Mouse (Mus musculus): ENCODE measurements around the gene Zfp697. TPM values are rescaled to one million over a fixed set of nuclear protein-coding genes. Genes with fewer than 3 reads are reported as not detected.
A peak's percentile ranks its signal among the peaks of the same experiment; 100 is the strongest.

The Zfp697 gene
- total and polyA plus RNA-seq, 2 experiments from 2014 or later: 18.1 to 39.5 TPM

DNA sequence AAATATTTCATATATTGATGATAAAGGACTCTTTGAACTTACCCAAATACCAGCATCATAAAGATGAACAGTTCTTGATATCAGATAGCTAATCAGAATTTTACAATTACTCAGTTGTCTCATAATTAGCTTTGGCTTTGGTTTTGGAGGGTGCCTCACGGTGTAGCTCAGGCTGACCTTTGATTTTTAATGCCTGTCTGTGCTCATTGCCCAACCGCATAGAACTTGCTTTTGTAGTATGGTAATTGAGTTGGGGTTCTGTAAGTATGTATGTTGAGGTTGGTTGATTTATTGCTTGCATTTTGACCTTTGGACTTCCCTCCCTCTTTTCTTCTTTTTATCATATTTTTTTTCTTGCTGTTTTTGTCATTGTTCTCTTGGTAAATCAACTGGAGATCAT is 31.5 kb downstream of the Zfp697 start:
- H3K27me3 ChIP-seq (ENCODE audit: insufficient read depth, low read length): no peaks in the 10 kb centered on the region
- H3K9me3 ChIP-seq (ENCODE audit: low read length): no peaks in the 10 kb centered on the region
- DNase-seq (ENCODE audit: low spot score) (no peak), ATAC-seq (ENCODE audit: low FRiP score) (no peak)
- no peak overlapping the region for H3K4me2 ChIP-seq (ENCODE audit: low read depth, low read length, poor library complexity, severe bottlenecking)
- TF ChIP-seq CTCF (IDR thresholded peaks at IDR 0.05): no peak
- 85% methylated on average over 2 of the region's 2 CpGs for WGBS
- H3K4me3 ChIP-seq (ENCODE audit: low read depth, low read length): no peak overlapping the region
- H3K36me3 ChIP-seq (ENCODE audit: insufficient read depth, low read length): no peaks in the 10 kb centered on the region
- no peak overlapping the region for H3K27ac ChIP-seq (ENCODE audit: low read depth, low read length)
- H3K9ac ChIP-seq (replicated peaks; ENCODE audit: low read length, poor library complexity, severe bottlenecking): no peak overlapping the region
- no peaks in the 10 kb centered on the region for H3K4me1 ChIP-seq (ENCODE audit: insufficient read depth, low read length)

DNA sequence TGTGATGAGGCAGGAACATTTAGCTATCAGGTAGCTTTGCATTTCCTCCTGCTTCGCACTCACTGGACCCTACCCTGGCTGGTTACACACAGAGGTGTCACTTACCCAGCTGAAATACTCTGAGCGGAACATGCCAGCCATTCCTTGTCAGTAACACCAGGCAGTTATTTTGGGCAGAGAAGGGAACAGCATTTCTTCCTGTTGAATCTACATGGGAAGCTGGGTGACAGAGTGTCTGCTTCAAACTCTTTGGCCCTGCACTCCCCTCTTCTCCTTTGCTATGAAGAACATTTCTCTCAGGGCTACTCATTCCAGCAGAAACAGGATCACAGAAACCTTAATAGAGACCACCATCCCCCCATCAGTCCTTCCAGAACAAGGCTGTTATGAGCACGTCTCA is 32.0 kb downstream of the Zfp697 start:
- Histone ChIP-seq H3K4me2 (ENCODE audit: low read depth, low read length, poor library complexity, severe bottlenecking) (no peak overlapping the region), H3K4me3 (ENCODE audit: low read depth, low read length) (no peak overlapping the region), H3K9me3 (ENCODE audit: low read length) (no peaks in the 10 kb centered on the region), H3K9ac (replicated peaks; ENCODE audit: low read length, poor library complexity, severe bottlenecking) (no peak overlapping the region), H3K27me3 (ENCODE audit: insufficient read depth, low read length) (no peaks in the 10 kb centered on the region), H3K36me3 (ENCODE audit: insufficient read depth, low read length) (no peaks in the 10 kb centered on the region), H3K4me1 (ENCODE audit: insufficient read depth, low read length) (no peaks in the 10 kb centered on the region), H3K27ac (ENCODE audit: low read depth, low read length) (no peak overlapping the region)
- no peak for TF ChIP-seq CTCF (IDR thresholded peaks at IDR 0.05)
- ATAC-seq (ENCODE audit: low FRiP score): no peak
- WGBS: 84% methylated on average over 3 of the region's 3 CpGs
- no peak for DNase-seq (ENCODE audit: low spot score)

DNA sequence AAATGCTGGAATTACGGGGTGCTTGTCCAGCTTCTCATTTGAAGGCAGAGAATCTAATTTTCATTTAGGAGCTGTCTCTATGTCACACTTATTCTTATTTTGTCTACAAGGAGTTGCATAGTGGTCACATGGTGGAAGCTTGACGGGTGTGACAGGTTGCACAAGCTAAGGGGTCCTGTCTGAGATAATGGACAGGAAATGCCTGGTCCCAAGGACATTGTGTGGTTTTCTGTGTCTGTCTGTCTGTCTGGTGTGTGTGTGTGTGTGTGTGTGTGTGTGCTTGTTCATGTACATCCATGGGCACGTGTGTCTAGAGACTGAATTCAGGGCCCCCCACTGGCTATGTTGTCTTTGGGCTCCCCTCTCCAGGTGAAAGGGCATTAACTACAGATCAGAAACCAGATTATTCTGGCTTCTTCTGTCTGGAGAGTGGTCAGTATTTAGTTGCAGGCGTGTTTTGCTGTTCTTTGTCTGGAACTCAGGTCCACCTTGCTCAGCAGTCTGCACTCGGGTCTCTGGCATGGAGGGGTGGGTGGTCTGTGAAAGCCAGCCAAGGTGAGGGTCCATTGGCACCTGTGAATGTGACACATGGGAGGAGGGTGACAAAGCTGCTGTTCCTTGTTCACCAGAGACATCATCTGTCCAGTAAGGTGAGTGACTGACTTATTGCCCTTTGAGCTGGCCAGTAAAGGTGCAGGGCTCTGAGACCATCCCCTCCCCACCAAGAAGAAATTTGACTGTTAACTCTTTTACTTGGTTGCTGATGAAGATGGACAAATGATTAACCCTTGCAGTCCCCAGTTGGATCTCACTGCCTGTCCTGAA is 34.4 kb downstream of the Zfp697 start:
- WGBS: 79% methylated on average over 5 of the region's 5 CpGs
- Histone ChIP-seq H3K27me3 (ENCODE audit: insufficient read depth, low read length) (no peaks in the 10 kb centered on the region), H3K9me3 (ENCODE audit: low read length) (no peaks in the 10 kb centered on the region), H3K4me1 (ENCODE audit: insufficient read depth, low read length) (no peaks in the 10 kb centered on the region), H3K4me3 (ENCODE audit: low read depth, low read length) (no peak overlapping the region), H3K27ac (ENCODE audit: low read depth, low read length) (no peak overlapping the region), H3K4me2 (ENCODE audit: low read depth, low read length, poor library complexity, severe bottlenecking) (no peak overlapping the region), H3K36me3 (ENCODE audit: insufficient read depth, low read length) (no peaks in the 10 kb centered on the region), H3K9ac (replicated peaks; ENCODE audit: low read length, poor library complexity, severe bottlenecking) (no peak overlapping the region)
- no peak for TF ChIP-seq CTCF (IDR thresholded peaks at IDR 0.05)
- DNase-seq (ENCODE audit: low spot score) (no peak), ATAC-seq (ENCODE audit: low FRiP score) (no peak)

DNA sequence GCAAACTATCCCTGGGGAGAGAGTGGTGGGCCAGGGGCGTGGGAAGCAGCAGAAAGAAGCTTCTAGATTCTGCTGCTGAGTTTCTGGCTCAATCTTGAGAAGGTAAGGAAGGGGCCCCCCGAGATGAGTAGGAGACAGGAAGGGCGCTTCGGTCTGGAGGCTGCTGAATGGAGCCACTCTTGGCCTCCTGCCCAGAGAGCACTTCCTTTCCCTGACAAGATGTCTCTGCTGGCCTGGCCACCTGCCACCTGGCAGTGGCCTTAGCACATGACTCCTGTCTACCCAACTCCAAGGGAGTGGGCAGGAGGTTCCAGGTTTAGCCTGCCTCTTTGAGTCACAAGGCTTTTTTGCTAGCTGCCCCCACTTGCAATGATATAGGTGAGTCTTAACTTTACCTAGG is 35.1 kb downstream of the Zfp697 start:
- Histone ChIP-seq H3K4me3 (ENCODE audit: low read depth, low read length) (no peak overlapping the region), H3K4me1 (ENCODE audit: insufficient read depth, low read length) (no peaks in the 10 kb centered on the region), H3K9me3 (ENCODE audit: low read length) (no peaks in the 10 kb centered on the region), H3K4me2 (ENCODE audit: low read depth, low read length, poor library complexity, severe bottlenecking) (no peak overlapping the region), H3K9ac (replicated peaks; ENCODE audit: low read length, poor library complexity, severe bottlenecking) (no peak overlapping the region), H3K27me3 (ENCODE audit: insufficient read depth, low read length) (no peaks in the 10 kb centered on the region), H3K27ac (ENCODE audit: low read depth, low read length) (no peak overlapping the region), H3K36me3 (ENCODE audit: insufficient read depth, low read length) (no peaks in the 10 kb centered on the region)
- WGBS: 73% methylated on average over 4 of the region's 4 CpGs
- DNase-seq (ENCODE audit: low spot score) (peak; percentile 91), ATAC-seq (ENCODE audit: low FRiP score) (peak; percentile 67)
- no peak for TF ChIP-seq CTCF (IDR thresholded peaks at IDR 0.05)

DNA sequence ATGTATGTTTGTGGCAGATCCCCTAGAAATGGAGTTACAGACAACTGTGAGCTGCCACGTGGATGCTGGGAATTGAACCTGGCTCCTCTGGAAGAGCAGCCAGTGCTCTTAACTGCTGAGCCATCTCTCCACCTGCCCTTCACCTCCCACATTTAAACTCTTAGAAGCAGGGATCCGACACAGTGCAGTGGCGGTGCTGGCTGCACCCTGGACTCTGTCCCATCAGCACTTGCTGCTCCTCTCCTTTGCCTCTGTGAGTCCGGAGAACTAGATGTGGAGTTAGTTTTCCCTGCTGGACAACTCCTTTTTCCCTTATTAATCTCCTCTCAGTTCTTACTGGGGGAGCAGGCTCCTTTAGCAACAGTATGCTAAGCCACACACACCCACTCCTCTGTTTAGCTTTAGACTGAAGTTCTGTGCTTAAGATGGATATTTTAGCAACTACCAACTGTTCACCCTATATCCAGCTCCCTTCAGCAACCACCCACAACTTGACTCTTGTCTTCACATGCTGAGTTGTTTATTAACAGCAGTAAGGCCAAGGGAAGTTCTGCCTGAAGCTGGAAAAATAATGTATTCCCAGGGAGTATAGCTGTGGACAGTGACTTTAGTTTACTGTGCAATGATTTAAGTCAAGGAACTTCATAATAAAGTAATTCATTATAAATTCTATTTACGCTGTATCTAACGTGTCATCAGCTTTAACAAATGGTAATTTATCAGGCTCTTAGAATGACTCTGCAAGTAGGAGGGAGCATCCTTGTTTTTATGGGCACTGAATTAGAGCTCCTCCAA is 36.9 kb downstream of the Zfp697 start:
- Histone ChIP-seq H3K4me2 (ENCODE audit: low read depth, low read length, poor library complexity, severe bottlenecking) (no peak overlapping the region), H3K9me3 (ENCODE audit: low read length) (no peaks in the 10 kb centered on the region), H3K27me3 (ENCODE audit: insufficient read depth, low read length) (no peaks in the 10 kb centered on the region), H3K9ac (replicated peaks; ENCODE audit: low read length, poor library complexity, severe bottlenecking) (no peak overlapping the region), H3K4me1 (ENCODE audit: insufficient read depth, low read length) (no peaks in the 10 kb centered on the region), H3K4me3 (ENCODE audit: low read depth, low read length) (no peak overlapping the region), H3K36me3 (ENCODE audit: insufficient read depth, low read length) (no peaks in the 10 kb centered on the region), H3K27ac (ENCODE audit: low read depth, low read length) (no peak overlapping the region)
- ATAC-seq (ENCODE audit: low FRiP score) (no peak), DNase-seq (ENCODE audit: low spot score) (no peak)
- TF ChIP-seq CTCF (IDR thresholded peaks at IDR 0.05): no peak
- 74% methylated on average over 6 of the region's 6 CpGs for WGBS

DNA sequence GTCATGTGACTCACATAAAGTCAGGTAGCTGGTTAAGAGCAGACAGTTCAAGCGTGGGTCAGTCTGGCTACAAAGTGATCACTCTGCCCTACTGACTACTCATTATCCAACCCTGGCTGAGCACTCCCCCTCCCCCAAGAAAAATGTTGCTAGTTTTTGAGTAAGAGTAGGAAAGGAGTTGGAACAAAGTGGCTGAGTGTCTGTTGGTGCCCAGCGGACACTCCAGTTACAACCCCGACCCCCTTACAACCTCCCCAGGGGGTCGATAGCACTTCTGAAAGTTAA is 37.5 kb downstream of the Zfp697 start:
- 58% methylated on average over 4 of the region's 4 CpGs for WGBS
- DNase-seq (ENCODE audit: low spot score) (no peak), ATAC-seq (ENCODE audit: low FRiP score) (no peak)
- H3K9ac ChIP-seq (replicated peaks; ENCODE audit: low read length, poor library complexity, severe bottlenecking): no peak overlapping the region
- no peaks in the 10 kb centered on the region for H3K9me3 ChIP-seq (ENCODE audit: low read length)
- H3K36me3 ChIP-seq (ENCODE audit: insufficient read depth, low read length): no peaks in the 10 kb centered on the region; the same call in 1 of the 2 replicates
- TF ChIP-seq CTCF (IDR thresholded peaks at IDR 0.05): no peak
- H3K27ac ChIP-seq (ENCODE audit: low read depth, low read length): no peak overlapping the region
- no peaks in the 10 kb centered on the region for H3K4me1 ChIP-seq (ENCODE audit: insufficient read depth, low read length)
- H3K4me2 ChIP-seq (ENCODE audit: low read depth, low read length, poor library complexity, severe bottlenecking): no peak overlapping the region
- H3K27me3 ChIP-seq (ENCODE audit: insufficient read depth, low read length): no peaks in the 10 kb centered on the region
- H3K4me3 ChIP-seq (ENCODE audit: low read depth, low read length): no peak overlapping the region
